Mouse (Mus musculus): ENCODE results near the gene Tfr2. TPM values are rescaled to one million over a fixed set of nuclear protein-coding genes. Genes with fewer than 3 reads are reported as not detected.

Tfr2 gene
- polyA plus RNA-seq, 1 experiment: 0.52 TPM

- Histone ChIP-seq H3K4me3 (ENCODE audit: low read depth, low read length) (no peak overlapping the region), H3K27ac (ENCODE audit: insufficient read depth, low read depth, low read length) (no peak overlapping the region), H3K4me1 (ENCODE audit: control insufficient read depth, insufficient read depth, insufficient read length, low read length) (peaks cover 6% of the 10 kb centered on the region; the same call in 1 of the 2 replicates), H3K27me3 (ENCODE audit: control insufficient read depth, insufficient read depth, low read length) (no peaks in the 10 kb centered on the region), H3K36me3 (ENCODE audit: control insufficient read depth, insufficient read depth, low read length) (no peaks in the 10 kb centered on the region)
- TF ChIP-seq CTCF (IDR thresholded peaks at IDR 0.05; ENCODE audit: extremely low read depth, insufficient read length, insufficient replicate concordance, low read depth, low read length): no peak
- no peak for TF ChIP-seq POLR2A (IDR thresholded peaks at IDR 0.05; ENCODE audit: low read depth, low read length)
- 19% methylated on average over 7 of the region's 7 CpGs for WGBS
Observed at GRCm38 (mm10) chr5:137539291-137539801, 30.3 kb upstream of the Tfr2 start.

GRCm38 (mm10) chr5:137540991-137541390, 28.6 kb upstream of the Tfr2 start:
- peaks cover 2% of the 10 kb centered on the region; the same call in 1 of the 2 replicates for H3K4me1 ChIP-seq (ENCODE audit: control insufficient read depth, insufficient read depth, insufficient read length, low read length)
- no peak for TF ChIP-seq CTCF (IDR thresholded peaks at IDR 0.05; ENCODE audit: extremely low read depth, insufficient read length, insufficient replicate concordance, low read depth, low read length)
- no peaks in the 10 kb centered on the region for H3K36me3 ChIP-seq (ENCODE audit: control insufficient read depth, insufficient read depth, low read length)
- H3K27ac ChIP-seq (ENCODE audit: insufficient read depth, low read depth, low read length): no peak overlapping the region
- 81% methylated on average over 6 of the region's 6 CpGs for WGBS
- no peak overlapping the region for H3K4me3 ChIP-seq (ENCODE audit: low read depth, low read length)
- H3K27me3 ChIP-seq (ENCODE audit: control insufficient read depth, insufficient read depth, low read length): no peaks in the 10 kb centered on the region

- Histone ChIP-seq H3K36me3 (ENCODE audit: control insufficient read depth, insufficient read depth, low read length) (no peaks in the 10 kb centered on the region), H3K4me1 (ENCODE audit: control insufficient read depth, insufficient read depth, insufficient read length, low read length) (peaks cover 2% of the 10 kb centered on the region; the same call in 1 of the 2 replicates), H3K27me3 (ENCODE audit: control insufficient read depth, insufficient read depth, low read length) (no peaks in the 10 kb centered on the region), H3K27ac (ENCODE audit: insufficient read depth, low read depth, low read length) (no peak overlapping the region), H3K4me3 (ENCODE audit: low read depth, low read length) (no peak overlapping the region)
- WGBS: 70% methylated on average over 5 of the region's 5 CpGs
- TF ChIP-seq CTCF (IDR thresholded peaks at IDR 0.05; ENCODE audit: extremely low read depth, insufficient read length, insufficient replicate concordance, low read depth, low read length) (no peak), POLR2A (IDR thresholded peaks at IDR 0.05; ENCODE audit: low read depth, low read length) (no peak)
Observed at GRCm38 (mm10) chr5:137541768-137542540, 27.7 kb upstream of the Tfr2 start.

GRCm38 (mm10) chr5:137544926-137545325, 24.7 kb upstream of the Tfr2 start:
- 70% methylated on average over 6 of the region's 6 CpGs for WGBS

GRCm38 (mm10) chr5:137545596-137545995, 24.0 kb upstream of the Tfr2 start:
- Histone ChIP-seq H3K36me3 (ENCODE audit: control insufficient read depth, insufficient read depth, low read length) (no peaks in the 10 kb centered on the region), H3K27me3 (ENCODE audit: control insufficient read depth, insufficient read depth, low read length) (0 out of 2 replicates have a peak, but pooled peaks cover 6% of the 10 kb centered on the region), H3K4me3 (ENCODE audit: low read depth, low read length) (no peak overlapping the region), H3K4me1 (ENCODE audit: control insufficient read depth, insufficient read depth, insufficient read length, low read length) (no peaks in the 10 kb centered on the region), H3K27ac (ENCODE audit: insufficient read depth, low read depth, low read length) (no peak overlapping the region)
- 69% methylated on average over 4 of the region's 4 CpGs for whole genome bisulfite sequencing
- TF ChIP-seq POLR2A (IDR thresholded peaks at IDR 0.05; ENCODE audit: low read depth, low read length) (no peak), CTCF (IDR thresholded peaks at IDR 0.05; ENCODE audit: extremely low read depth, insufficient read length, insufficient replicate concordance, low read depth, low read length) (no peak)

More at GRCm38 (mm10) chr5:137544926-137545325, 24.7 kb upstream of the Tfr2 start:
- Histone ChIP-seq H3K27me3 (ENCODE audit: control insufficient read depth, insufficient read depth, low read length) (0 out of 2 replicates have a peak, but pooled peaks cover 6% of the 10 kb centered on the region), H3K4me1 (ENCODE audit: control insufficient read depth, insufficient read depth, insufficient read length, low read length) (no peaks in the 10 kb centered on the region), H3K36me3 (ENCODE audit: control insufficient read depth, insufficient read depth, low read length) (no peaks in the 10 kb centered on the region), H3K27ac (ENCODE audit: insufficient read depth, low read depth, low read length) (no peak overlapping the region), H3K4me3 (ENCODE audit: low read depth, low read length) (no peak overlapping the region)
- TF ChIP-seq POLR2A (IDR thresholded peaks at IDR 0.05; ENCODE audit: low read depth, low read length) (no peak), CTCF (IDR thresholded peaks at IDR 0.05; ENCODE audit: extremely low read depth, insufficient read length, insufficient replicate concordance, low read depth, low read length) (no peak)

GRCm38 (mm10) chr5:137549840-137550239, 19.8 kb upstream of the Tfr2 start:
- H3K4me3 ChIP-seq (ENCODE audit: low read depth, low read length): no peak overlapping the region
- TF ChIP-seq POLR2A (IDR thresholded peaks at IDR 0.05; ENCODE audit: low read depth, low read length): no peak

GRCm38 (mm10) chr5:137551119-137551518, 18.5 kb upstream of the Tfr2 start:
- no peaks in the 10 kb centered on the region for H3K36me3 ChIP-seq (ENCODE audit: control insufficient read depth, insufficient read depth, low read length)
- H3K27me3 ChIP-seq (ENCODE audit: control insufficient read depth, insufficient read depth, low read length): peaks cover 13% of the 10 kb centered on the region; the same call in 1 of the 2 replicates
- H3K27ac ChIP-seq (ENCODE audit: insufficient read depth, low read depth, low read length): no peak overlapping the region
- 54% methylated on average over 5 of the region's 5 CpGs for WGBS
- H3K4me3 ChIP-seq (ENCODE audit: low read depth, low read length): no peak overlapping the region
- H3K4me1 ChIP-seq (ENCODE audit: control insufficient read depth, insufficient read depth, insufficient read length, low read length): 0 out of 2 replicates have a peak, but pooled peaks cover 2% of the 10 kb centered on the region
- TF ChIP-seq CTCF (IDR thresholded peaks at IDR 0.05; ENCODE audit: extremely low read depth, insufficient read length, insufficient replicate concordance, low read depth, low read length) (no peak), POLR2A (IDR thresholded peaks at IDR 0.05; ENCODE audit: low read depth, low read length) (no peak)

More at GRCm38 (mm10) chr5:137549840-137550239, 19.8 kb upstream of the Tfr2 start:
- no peak overlapping the region for H3K27ac ChIP-seq (ENCODE audit: insufficient read depth, low read depth, low read length)
- 0 out of 2 replicates have a peak, but pooled peaks cover 2% of the 10 kb centered on the region for H3K4me1 ChIP-seq (ENCODE audit: control insufficient read depth, insufficient read depth, insufficient read length, low read length)
- 83% methylated on average over 2 of the region's 2 CpGs for WGBS
- no peaks in the 10 kb centered on the region for H3K36me3 ChIP-seq (ENCODE audit: control insufficient read depth, insufficient read depth, low read length)
- peaks cover 13% of the 10 kb centered on the region; the same call in 1 of the 2 replicates for H3K27me3 ChIP-seq (ENCODE audit: control insufficient read depth, insufficient read depth, low read length)
